Mouse (Mus musculus): ENCODE data around the gene Ypel4. TPM values are rescaled to one million over a fixed set of nuclear protein-coding genes. Genes with fewer than 3 reads are reported as not detected.
A peak's percentile ranks its signal among the peaks of the same experiment; 100 is the strongest.

The Ypel4 gene
- total RNA-seq, 1 experiment from 2014 or later, result 9.3 TPM

GRCm38 (mm10) chr2:84761840-84762239, 28.0 kb downstream of the Ypel4 start:
- DNase-seq, result no peak

- DNase-seq, result no peak
These were observed 28.4 kb downstream of the Ypel4 start for GRCm38 (mm10) chr2:84762295-84762694.

GRCm38 (mm10) chr2:84762818-84763217, 29.0 kb downstream of the Ypel4 start:
- DNase-seq, result no peak

- no peak for DNase-seq
These were observed 36.6 kb downstream of the Ypel4 start for GRCm38 (mm10) chr2:84770501-84770900.

- no peak for DNase-seq
These were observed 38.6 kb downstream of the Ypel4 start for GRCm38 (mm10) chr2:84772454-84772853.

GRCm38 (mm10) chr2:84773195-84773594, 39.3 kb downstream of the Ypel4 start:
- DNase-seq, result no peak

- peak; percentile 21 for DNase-seq
These were observed 40.9 kb downstream of the Ypel4 start for GRCm38 (mm10) chr2:84774751-84775150.

GRCm38 (mm10) chr2:84775241-84775640, 41.4 kb downstream of the Ypel4 start, which contains the start of gene Serping1:
Gene Serping1, minus strand, starts transcription at chr2:84775444.
- no peak for DNase-seq

GRCm38 (mm10) chr2:84775665-84776064, 41.8 kb downstream of the Ypel4 start:
- DNase-seq, result no peak

GRCm38 (mm10) chr2:84777706-84778105, 43.8 kb downstream of the Ypel4 start:
- no peak for DNase-seq

- DNase-seq, result no peak
These were observed 45.4 kb downstream of the Ypel4 start for GRCm38 (mm10) chr2:84779210-84779609.

GRCm38 (mm10) chr2:84783315-84783714, 49.5 kb downstream of the Ypel4 start:
- no peak for DNase-seq

GRCm38 (mm10) chr2:84783840-84784566, 50.1 kb downstream of the Ypel4 start:
- no peak for DNase-seq

Small RNAs within 50 kb of the gene (microRNA-seq; reads per million reads assigned to microRNA genes)
- 6,872 to 10,654 reads per million in 2 experiments for gene Mir130a

Other genes with a start within 250 kb of the Ypel4 start
- gene Ctnnd1, start 83.3 kb upstream of the Ypel4 start, total RNA-seq (2021), result 130 and 154 TPM in 2 replicates
- gene Btbd18, start 75.0 kb upstream of the Ypel4 start, total RNA-seq (2021), result 0.18 and 0.38 TPM in 2 replicates
- gene Selenoh, start 63.3 kb upstream of the Ypel4 start, total RNA-seq (2021), result 36.4 and 54.0 TPM in 2 replicates
- not detected in 2 replicates for gene Gm28635, start 56.0 kb upstream of the Ypel4 start, total RNA-seq (2021)
- gene Med19, start 55.7 kb upstream of the Ypel4 start, total RNA-seq (2021), result 23.0 and 26.8 TPM in 2 replicates
- gene Tmx2, start 54.9 kb upstream of the Ypel4 start, total RNA-seq (2021), result 137 and 147 TPM in 2 replicates
- gene Zdhhc5, start 18.9 kb upstream of the Ypel4 start, total RNA-seq (2021), result 62.3 and 62.9 TPM in 2 replicates
- gene Clp1, start 6.7 kb upstream of the Ypel4 start, total RNA-seq (2021), result 12.3 and 13.9 TPM in 2 replicates
- 3.9 and 4.2 TPM in 2 replicates for gene Gm19426, start 9.6 kb downstream of the Ypel4 start, total RNA-seq (2021)
- 31.8 and 33.5 TPM in 2 replicates for gene Serping1, start 41.4 kb downstream of the Ypel4 start, total RNA-seq (2021)
- 16.9 and 19.9 TPM in 2 replicates for gene Ube2l6, start 64.8 kb downstream of the Ypel4 start, total RNA-seq (2021)
- not detected in 2 replicates for gene Smtnl1, start 88.6 kb downstream of the Ypel4 start, total RNA-seq (2021)
- 40.4 and 43.8 TPM in 2 replicates for gene Timm10, start 92.9 kb downstream of the Ypel4 start, total RNA-seq (2021)
- 2.4 and 4.3 TPM in 2 replicates for gene Slc43a1, start 104.8 kb downstream of the Ypel4 start, total RNA-seq (2021)
- 1.2 TPM in 2 replicates for gene Rtn4rl2, start 152.7 kb downstream of the Ypel4 start, total RNA-seq (2021)
- gene Slc43a3, start 202.5 kb downstream of the Ypel4 start, total RNA-seq (2021), result 54.7 and 55.7 TPM in 2 replicates
- gene Prg2, start 246.4 kb downstream of the Ypel4 start, total RNA-seq (2021), result not detected in 2 replicates